Mouse (Mus musculus) urinary bladder, postnatal 4 days (tissue): Measurements from ENCODE around the gene Cep68.
"Not testable (repeated sequence)": the region's sequence is repeated elsewhere in the genome, so short reads cannot be mapped to it uniquely, and the experiment has no call there.

Experiments used
- DNase-seq, 2 experiments: peaks; one replicate each; pipeline ENCODE4 v3.0.0; 2021 to 2022; ENCODE audit warnings: low spot score in 2 of 2

The Cep68 gene

DNA sequence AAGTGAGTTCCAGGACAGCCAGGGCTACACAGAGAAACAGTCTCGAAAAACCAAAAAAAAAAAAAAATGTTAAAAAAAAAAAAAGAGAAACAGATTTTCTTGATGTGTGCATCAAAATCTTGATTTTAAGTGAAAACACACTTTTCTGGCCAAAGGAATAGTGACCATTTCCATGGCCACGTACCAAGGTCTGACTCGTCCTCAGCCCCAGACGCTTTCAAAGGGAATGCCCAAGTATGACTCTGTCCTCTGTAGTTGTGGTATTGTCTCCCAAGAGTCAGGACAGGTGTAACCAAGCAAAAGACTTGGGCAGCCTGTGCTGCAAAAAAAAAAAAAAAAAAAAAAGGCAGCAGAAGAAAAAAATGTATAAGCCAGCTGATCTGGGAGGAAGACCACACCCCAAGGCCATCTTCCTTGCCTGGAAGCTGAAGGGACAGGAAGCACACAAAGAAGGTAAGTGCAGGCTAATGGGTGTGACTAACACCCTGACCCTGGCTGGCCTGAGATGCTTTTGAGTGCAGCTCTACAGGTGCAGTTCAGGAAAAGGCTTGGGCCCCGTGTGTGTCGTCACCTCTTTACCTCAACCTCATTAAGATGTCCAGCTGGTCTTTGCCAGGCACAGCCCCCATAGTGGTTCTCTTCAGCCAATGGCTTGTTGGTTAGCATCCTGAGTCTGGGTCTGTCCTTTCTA is 6.7 kb downstream of the Cep68 start:
- no peak for DNase-seq

DNA sequence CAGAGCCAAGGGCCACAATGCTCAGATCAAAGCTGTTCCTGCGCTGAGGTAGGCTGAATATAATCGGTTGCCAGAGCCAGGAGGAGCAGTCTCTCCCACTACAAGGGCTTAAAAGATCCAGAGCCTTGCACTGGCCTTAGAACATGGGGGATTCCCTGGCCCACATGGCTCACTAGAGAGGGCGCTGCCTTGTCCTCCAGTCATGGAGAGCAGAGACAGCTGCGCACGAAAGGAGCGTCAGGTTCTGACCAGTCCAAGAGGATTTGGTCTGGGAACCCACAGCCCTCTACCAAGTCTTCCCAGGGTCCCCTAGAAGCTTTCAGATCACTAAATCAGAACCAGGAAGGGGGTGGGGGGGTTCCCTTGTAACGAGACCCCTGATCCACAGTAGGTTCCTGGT is 7.9 kb downstream of the Cep68 start:
- DNase-seq: no peak

DNA sequence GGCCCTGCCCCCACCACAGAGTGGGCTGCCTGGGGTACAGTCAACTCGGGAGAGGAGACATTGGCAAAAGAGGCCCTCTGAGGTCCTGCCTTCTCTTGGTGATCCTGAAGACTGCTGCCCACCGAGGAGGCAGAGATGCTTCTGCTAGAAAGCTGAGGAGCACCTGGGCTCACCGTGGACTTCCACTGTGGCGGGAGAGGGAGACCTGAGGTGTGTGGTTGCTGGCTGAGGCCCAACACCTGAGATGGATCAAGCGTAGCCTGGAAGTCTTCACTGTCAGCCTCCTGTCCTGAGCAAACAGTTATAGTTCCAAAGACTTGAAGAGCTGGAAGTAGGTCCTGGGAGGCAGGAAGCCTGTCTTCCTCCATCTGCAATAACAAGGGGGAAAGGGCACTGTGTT is 8.9 kb downstream of the Cep68 start:
- DNase-seq: no peak

DNA sequence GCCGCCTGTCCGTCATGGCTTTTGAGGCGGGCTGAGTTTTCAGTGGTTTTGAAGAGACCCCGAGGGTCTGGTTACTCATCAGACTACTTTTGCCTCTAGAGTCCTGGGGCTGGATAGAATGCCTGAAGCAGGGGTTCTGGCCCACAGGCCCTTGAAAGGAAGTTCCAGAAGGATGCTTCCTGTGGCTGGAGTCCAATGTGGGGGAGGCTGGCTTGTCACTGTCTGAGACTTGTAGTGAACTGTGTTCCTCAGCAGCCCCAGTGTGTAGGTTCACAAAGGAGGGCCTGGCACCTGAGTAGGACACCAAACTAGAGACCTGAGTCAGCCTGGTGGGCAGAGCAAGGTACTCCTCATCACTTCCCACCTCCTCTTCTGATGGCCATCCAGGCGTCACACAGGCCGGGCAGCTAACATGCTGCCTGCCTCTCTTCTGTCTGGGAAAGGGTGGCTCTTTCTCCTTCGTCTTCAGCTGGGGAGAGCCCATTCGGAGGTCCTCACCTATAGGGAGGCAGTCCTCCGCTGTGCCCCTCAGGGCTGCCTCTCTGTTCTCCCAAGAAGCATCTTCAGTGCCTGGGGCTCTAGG is 9.9 kb downstream of the Cep68 start:
- no peak for DNase-seq

DNA sequence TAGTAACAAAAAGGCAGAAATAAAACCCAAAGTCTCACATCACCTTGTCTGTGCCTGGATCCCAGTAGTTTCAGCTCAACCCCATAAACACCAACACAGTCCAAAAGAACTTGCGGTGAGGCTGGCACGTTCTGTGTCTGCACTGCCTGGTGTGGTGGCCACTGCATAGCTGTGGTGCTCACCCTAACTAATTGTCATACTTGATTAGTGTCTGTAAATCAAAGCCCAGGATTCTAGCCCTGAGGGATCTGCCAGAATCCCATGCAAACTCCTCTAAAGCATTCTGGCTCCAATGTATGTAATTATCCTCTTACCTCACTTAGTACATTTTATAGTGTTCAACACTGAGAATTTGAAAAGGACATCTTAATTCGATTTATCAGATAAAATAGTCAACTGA is 11.3 kb downstream of the Cep68 start:
- DNase-seq: no peak

DNA sequence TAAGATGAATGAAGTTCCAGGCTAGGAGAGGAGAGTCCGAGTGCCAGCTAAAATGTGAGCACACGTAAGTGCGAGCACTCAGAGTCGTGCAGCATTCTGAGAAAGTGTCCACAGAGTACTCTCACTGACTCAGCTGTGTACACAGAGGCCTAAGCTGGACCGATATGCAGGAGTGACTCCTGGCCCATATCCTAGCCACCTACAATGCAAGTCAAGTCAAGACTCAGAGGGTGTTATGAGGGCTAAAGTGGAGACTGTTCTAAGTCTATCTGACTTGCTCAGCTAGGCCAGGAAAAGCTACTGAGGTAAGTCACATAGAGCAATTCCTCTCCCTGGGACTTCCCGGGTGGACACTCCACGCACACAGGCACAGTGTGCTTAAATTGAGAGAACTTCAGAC is 12.2 kb downstream of the Cep68 start:
- DNase-seq: no peak

DNA sequence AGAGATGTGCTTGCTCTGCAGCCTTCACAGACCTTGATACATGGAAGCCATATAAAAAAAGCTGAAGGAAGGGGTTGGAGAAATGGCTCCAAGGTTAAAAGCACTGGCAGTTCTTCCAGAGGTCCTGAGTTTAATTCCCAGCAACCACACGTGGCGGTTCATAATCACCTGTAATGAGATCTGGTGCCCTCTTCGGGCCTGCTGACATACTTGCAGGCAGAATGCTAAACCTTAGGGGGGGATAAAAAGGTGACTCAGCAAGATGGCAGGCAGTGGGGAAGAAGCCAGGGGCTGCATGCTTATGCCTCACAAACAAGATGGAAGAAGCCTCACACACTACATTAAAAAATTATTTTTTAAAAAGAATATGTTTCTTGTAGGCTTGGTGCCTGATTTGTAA is 15.0 kb downstream of the Cep68 start:
- no peak for DNase-seq

DNA sequence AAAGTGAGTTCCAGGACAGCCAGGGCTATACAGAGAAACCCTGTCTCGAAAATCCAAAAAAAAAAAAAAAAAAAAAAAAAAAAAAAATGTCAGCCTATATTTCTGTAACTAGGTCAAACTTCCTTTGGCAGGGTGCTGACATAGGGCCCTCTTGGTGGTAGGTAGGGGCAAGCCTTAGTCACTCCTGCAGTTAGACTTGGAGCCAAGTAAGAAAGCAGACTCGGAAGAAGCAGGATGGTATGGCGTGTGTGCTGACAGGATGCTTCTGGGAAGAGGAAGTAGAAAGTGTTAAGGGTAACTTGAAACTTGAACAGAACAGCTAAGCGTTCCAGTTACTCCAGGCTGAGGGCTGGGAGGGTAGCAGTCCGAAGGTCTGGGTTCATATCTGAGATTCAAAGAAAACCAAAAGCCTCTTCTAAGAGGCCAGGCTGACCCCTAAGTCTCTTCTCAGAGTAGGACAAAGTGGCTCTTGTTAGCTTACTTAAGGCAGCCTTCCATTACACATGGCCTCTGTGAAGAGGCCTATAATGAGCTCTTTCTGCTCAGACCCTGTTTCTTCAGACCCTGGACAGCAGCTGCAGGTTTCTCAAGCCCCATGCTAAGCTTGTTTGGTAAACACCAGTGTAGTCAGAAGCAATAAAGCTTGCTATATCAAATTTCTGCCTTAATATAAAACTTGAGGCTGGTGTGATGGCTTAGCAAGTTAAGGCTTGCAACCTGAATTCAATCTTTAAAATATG is 17.0 kb downstream of the Cep68 start:
- DNase-seq: no peak

DNA sequence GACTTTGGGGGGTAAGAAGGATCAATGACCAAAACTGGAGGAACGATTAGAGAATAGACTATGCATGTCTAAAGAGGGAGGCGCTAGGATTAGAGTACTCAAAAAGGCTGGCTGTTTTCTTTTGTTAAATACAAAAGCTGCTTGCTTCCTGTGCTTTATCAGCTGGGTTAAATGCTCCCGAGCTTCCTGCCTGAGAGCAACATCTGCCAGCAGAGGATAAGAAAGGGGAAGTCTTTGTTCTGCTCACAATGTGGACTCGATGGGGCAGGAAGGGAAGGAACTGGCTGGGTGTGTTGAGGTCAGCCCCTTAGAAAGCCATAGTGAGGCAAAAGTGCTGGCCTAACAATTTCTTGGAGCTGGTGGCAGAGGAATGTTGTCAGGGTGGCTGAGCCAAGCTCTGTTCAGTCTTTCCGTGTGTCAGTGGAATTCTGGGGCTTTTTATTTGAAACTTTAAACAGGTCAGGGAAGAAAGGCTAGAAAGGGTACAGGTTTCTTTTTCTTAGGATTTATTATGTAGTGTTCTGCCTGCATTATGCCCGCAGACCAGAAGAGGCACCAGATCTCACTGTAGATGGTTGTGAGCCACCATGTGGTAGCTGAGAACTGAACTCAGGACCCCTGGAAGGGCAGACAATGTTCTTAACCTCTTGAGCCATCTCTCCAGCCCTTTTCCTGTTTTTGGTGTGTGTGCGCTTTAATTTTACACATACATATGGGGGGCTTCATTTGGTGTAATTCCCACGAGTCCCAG is 17.9 kb downstream of the Cep68 start:
- no peak for DNase-seq

DNA sequence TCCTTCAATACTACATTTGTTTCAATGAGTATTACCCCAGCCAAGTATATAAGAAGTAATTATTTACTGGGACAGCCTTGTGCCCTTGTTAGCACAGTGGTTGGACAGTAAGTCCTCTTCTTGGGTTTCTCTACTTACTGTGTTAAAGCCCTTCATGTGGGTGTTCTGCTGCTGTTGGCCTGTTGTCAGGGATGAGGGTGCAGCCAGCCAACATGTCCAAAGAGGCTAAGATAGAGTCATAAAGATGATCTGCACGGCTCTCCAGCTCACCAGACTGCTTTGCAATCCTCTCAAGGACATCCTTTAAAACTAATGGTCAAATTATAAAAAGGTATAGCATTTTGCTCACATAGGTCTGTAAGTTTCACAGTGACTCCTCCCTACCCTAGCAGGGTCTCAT is 18.9 kb downstream of the Cep68 start:
- DNase-seq: no peak

DNA sequence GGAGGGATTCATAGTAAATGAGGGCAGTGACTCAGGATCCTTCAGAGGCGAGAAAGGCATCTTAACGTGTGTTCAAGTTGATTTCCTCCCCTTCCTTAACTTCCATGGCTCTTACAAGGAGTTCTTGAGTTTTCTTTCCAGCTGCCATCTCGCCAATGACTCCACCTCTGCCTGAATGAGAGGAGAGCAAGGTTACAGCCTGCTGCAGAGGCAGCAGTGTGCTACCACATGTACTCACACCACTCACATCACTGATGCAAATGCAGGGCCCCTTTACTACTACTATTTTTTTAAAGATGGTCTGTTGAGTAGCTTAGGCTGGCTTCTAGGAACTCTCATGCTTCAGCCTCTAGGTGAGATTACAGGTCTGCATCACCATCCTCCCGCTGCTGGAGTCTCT is 19.9 kb downstream of the Cep68 start:
- no peak for DNase-seq

DNA sequence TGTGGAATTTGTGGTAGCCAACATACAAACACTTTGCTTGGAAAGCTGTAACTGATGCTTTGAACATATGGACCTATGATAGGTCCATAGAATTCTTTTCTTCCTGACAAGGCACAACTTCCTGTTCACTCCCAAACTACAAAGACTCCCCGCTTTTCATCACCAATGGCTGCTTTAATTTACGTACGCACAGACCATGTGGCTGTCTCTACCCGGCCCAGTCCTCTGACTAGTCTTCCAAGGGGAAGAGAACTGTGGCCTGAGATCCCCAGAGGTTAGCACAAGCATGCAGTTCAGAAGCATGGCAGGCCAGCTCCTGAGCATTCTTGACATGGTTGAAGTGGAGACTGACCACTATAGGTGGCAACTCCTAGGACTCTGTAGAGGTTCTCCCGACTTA is 20.6 kb downstream of the Cep68 start:
- DNase-seq: no peak

DNA sequence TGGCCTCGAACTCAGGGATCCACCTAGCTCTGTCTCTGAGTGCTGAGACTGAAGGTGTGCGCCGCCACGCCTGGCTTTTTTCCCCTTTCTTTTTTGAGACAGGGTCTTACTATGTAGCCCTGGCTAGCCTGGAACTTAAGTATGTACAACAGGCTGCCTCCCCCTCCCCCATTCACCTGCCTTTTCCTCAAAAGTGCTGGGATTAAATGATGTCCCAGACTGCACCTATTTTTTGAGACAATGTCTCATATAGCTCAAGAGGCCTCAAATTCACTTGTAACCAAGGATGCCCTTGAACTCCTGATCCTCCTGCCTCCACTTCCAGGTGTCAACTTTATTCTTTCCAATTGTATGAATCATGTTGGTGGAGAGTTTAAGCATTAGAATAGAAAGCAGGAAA is 23.3 kb downstream of the Cep68 start:
- no peak for DNase-seq

DNA sequence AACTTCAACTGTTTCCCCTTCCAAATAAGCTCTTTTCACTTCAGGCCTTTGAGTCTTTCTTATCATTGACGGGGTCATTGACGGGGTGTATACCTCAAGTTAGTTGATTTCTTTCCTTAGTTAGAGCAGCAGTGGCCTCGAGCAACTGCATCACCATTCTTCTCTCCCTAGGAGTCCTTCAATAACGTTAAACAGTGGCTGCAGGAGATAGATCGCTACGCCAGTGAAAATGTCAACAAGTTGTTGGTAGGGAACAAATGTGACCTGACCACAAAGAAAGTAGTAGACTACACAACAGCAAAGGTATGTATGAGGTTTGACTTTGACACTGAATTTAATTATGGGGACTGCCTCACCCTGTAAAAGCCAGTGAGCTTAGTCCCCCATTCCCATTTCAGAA is 25.0 kb downstream of the Cep68 start:
- no peak for DNase-seq

DNA sequence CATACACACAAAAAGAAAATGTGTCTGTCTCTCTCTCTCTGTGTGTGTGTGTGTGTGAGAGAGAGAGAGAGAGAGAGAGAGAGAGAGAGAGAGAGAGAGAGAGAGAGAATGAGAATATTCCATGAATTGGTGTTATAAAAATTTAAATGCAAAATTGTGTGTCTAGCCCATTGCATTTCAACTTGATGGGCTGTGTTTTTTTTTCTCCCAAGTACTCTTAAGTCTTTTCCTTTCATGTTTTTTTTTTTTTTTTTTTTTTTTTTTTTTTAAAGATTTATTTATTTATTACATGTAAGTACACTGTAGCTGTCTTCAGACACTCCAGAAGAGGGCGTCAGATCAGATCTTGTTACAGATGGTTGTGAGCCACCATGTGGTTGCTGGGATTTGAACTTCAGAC is 27.6 kb downstream of the Cep68 start:
- DNase-seq: not testable (repeated sequence)

DNA sequence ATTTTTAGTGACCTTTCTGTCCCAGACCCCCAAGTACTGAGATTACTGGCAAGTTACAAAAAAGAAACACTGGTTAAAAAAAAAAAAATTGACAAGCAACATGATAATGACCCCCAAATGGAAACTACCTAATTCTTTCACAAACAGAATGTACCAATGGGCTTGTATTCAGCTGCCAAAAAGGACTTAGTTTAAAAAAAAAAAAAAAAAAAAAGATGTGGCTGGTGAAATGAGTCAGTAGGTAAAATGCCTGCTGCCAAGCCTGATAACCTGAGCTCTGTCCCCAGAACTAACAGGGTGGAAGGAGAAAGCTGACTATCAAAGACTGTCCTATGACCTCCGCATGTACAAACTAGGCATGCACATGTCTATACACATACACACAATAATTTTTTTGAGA is 32.0 kb downstream of the Cep68 start:
- no peak for DNase-seq

DNA sequence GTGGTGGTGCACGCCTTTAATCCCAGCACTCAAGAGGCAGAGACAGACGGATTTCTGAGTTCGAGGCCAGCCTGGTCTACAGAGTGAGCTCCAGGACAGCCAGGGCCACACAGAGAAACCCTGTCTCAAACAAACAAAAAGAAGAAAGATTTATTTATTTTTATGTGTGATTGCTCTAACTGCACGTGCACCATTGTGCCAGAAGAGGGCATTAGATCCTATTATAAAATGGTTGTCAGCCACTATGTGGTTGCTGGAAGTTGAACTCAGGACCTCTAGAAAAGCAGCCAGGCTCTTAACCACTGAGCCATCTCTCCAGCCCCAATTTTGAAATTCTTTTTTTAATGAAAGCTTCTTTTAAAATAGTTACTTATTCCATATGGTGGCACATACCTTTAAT is 32.8 kb downstream of the Cep68 start:
- no peak for DNase-seq

DNA sequence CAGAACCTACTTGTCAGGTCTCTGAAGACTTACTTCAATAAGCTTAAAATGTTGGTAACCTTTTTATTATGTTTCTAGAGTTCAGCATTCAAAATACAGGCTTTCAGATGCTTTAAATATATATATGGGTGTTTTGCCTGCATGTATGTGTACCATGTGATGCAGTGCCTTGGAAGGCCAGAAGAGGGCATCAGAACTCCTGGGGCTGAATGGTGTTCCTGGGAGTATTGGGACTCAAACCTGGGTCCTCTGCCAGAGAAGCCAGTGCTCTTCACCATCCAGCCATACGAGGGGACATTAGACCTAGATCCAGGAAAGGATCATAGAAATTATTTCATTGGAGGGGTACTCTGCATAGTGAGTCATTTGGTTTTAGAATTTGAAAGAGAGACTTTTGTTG is 34.5 kb downstream of the Cep68 start:
- no peak for DNase-seq

DNA sequence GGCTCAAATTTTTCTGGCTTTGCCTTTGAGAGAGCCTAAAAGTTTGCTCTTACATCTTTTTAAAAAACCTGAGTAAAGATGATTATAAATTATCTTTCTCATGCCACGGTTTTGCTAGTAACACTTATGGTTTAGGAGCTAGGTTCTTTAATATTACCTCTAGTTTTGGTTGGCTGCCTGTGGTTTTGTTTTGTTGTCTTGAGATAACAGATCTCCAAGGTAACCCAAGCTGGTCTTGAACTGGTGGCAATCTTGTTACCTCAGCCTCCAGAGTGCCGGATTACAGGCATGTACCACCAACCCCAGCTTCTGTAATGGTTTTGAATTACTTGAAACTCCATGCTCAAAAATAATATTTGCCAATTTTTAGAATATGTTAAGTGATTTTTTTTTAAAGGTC is 37.4 kb downstream of the Cep68 start:
- DNase-seq: no peak

DNA sequence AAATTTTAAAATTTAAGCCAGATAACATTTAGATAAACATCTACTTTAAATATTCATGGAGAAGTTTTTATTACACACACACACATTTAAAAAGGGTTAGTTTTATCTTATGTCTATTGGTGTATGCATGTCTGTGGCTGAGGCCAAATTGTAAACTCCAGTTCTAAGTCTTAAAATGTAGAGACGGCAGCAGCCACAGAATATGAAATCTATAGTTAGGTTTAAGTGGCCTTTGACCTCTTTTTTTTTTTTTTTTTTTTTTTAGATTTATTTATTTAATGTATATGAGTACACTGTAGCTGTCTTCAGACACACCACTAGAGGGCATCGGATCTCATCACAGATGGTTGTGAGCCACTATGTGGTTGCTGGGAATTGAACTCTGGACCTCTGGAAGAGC is 41.6 kb downstream of the Cep68 start:
- no peak for DNase-seq

DNA sequence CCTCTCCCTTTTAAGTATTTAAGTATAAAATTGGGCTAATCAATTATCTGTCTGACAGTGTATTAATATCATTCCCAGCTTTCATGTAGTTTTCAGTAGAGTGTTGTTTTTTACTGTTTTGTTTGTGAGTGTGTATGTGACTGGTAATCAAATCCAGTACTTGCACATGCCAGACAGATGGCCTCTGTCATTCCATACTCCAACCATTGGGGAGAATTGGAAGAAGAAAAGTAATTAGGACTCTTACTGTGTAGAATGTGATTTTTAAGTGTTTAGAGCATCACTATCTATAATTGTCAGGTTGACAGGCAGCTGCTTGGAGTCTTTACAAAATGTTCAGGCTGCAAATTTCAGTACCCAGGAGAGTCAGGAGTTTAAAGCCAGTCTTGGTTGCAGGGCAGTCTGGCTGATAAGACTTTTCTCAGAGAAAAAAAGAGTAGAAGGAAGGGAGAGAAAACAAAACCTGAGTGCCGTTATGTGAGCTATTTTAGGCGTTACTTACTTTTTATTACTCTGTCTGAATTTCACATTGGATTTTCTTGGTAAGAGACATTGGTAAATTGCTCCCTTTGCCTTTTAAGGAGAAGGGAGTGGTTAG is 42.5 kb downstream of the Cep68 start:
- DNase-seq: no peak

DNA sequence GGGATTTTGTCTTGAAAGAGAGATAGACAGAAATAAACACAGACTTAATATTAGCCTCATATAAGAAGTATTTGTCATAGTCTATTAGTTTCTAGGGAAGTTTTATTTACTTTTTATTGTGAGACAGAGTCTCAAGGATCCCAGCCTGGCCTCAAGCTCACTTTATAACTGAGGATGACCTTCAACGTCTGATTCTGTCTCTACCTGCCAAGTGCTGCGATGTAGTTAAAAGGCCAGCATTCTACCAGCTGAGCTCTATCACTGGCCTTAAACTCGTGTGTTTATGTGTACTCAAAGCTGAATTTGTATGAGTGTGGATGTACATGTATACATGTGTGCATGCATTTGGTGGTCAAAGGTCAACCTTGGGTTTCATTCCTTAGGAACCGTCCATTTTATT is 43.7 kb downstream of the Cep68 start:
- no peak for DNase-seq
